Mouse (Mus musculus) megakaryocyte, embryonic 14.5 days (primary cell): Measurements from ENCODE around the gene Tbc1d16. TPM values are rescaled to one million over a fixed set of nuclear protein-coding genes. Genes with fewer than 3 reads are reported as not detected.

ENCODE experiments used
- H3K27me3 ChIP-seq: replicated peaks from 2 replicates; pipeline ENCODE3; 2012; ENCODE audit warnings: inconsistent platforms
- H3K36me3 ChIP-seq: replicated peaks from 2 replicates; pipeline ENCODE3; 2012; ENCODE audit warnings: low read length, inconsistent platforms, mixed read lengths
- H3K4me1 ChIP-seq: 2 replicates; pipeline ENCODE4 v1.6.1; 2012; ENCODE audit warnings: inconsistent platforms
- H3K4me3 ChIP-seq: replicated peaks from 2 replicates; pipeline ENCODE3; 2012; ENCODE audit warnings: moderate library complexity, mild to moderate bottlenecking, inconsistent platforms
- H3K9me3 ChIP-seq: 2 replicates; pipeline ENCODE4 v1.6.1; 2012; ENCODE audit warnings: inconsistent platforms
- FLI1 ChIP-seq: IDR thresholded peaks from 2 replicates; pipeline ENCODE4 v1.6.1; 2012; ENCODE audit warnings: low read length, inconsistent platforms, mixed read lengths
- GATA1 ChIP-seq: IDR thresholded peaks from 3 replicates; pipeline ENCODE4 v1.6.1; 2012; ENCODE audit warnings: mixed read lengths, low read length, inconsistent platforms, borderline replicate concordance
- polyA plus RNA-seq: library from polyadenylated mRNA; stranded (reverse); fragments of >175 nt; gene quantifications from 2 replicates; pipeline ENCODE4 v1.2.3, GENCODE M21; 2012; ENCODE audit warnings: low replicate concordance; ENCODE audit not compliant: insufficient read depth

The Tbc1d16 gene
- polyA plus RNA-seq, 1 experiment: 0.85 TPM

- TF ChIP-seq FLI1: no peak
- TF ChIP-seq GATA1: no peak
- Histone ChIP-seq H3K36me3 (peaks cover 8% of the 10 kb centered on the region), H3K9me3 (peaks cover 9% of the 10 kb centered on the region), H3K4me3 (no peak overlapping the region), H3K27me3 (peaks cover 50% of the 10 kb centered on the region), H3K4me1 (no peaks in the 10 kb centered on the region)
Measured at GRCm38 (mm10) chr11:119209371-119210025, 18.8 kb downstream of the Tbc1d16 start.

GRCm38 (mm10) chr11:119208870-119209370 lies 19.4 kb downstream of the Tbc1d16 start:
- H3K27me3 ChIP-seq: peaks cover 46% of the 10 kb centered on the region
- peaks cover 8% of the 10 kb centered on the region for H3K36me3 ChIP-seq
- H3K4me1 ChIP-seq: no peaks in the 10 kb centered on the region
- H3K9me3 ChIP-seq: peaks cover 9% of the 10 kb centered on the region
- TF ChIP-seq GATA1: no peak
- no peak for TF ChIP-seq FLI1
- H3K4me3 ChIP-seq: no peak overlapping the region

- Histone ChIP-seq H3K27me3 (peaks cover 42% of the 10 kb centered on the region), H3K36me3 (peaks cover 8% of the 10 kb centered on the region), H3K4me1 (no peaks in the 10 kb centered on the region), H3K4me3 (no peak overlapping the region), H3K9me3 (peaks cover 9% of the 10 kb centered on the region)
- no peak for TF ChIP-seq GATA1
- TF ChIP-seq FLI1: no peak
Measured at GRCm38 (mm10) chr11:119207986-119208385, 20.3 kb downstream of the Tbc1d16 start.

GRCm38 (mm10) chr11:119206562-119206961 lies 21.7 kb downstream of the Tbc1d16 start:
- peaks cover 48% of the 10 kb centered on the region for H3K27me3 ChIP-seq
- TF ChIP-seq GATA1 (no peak), FLI1 (no peak)
- H3K4me1 ChIP-seq: no peaks in the 10 kb centered on the region
- peaks cover 8% of the 10 kb centered on the region for H3K36me3 ChIP-seq
- no peak overlapping the region for H3K4me3 ChIP-seq
- H3K9me3 ChIP-seq: peaks cover 9% of the 10 kb centered on the region

- no peaks in the 10 kb centered on the region for H3K4me1 ChIP-seq
- H3K9me3 ChIP-seq: peaks cover 9% of the 10 kb centered on the region
- H3K27me3 ChIP-seq: peaks cover 50% of the 10 kb centered on the region
- H3K4me3 ChIP-seq: no peak overlapping the region
- peaks cover 8% of the 10 kb centered on the region for H3K36me3 ChIP-seq
- TF ChIP-seq FLI1 (no peak), GATA1 (no peak)
Measured at GRCm38 (mm10) chr11:119205738-119206137, 22.6 kb downstream of the Tbc1d16 start.

- peaks cover 9% of the 10 kb centered on the region for H3K9me3 ChIP-seq
- H3K4me3 ChIP-seq: no peak overlapping the region
- H3K27me3 ChIP-seq: peaks cover 47% of the 10 kb centered on the region
- no peaks in the 10 kb centered on the region for H3K4me1 ChIP-seq
- H3K36me3 ChIP-seq: peaks cover 5% of the 10 kb centered on the region
- TF ChIP-seq GATA1 (no peak), FLI1 (no peak)
Measured at GRCm38 (mm10) chr11:119203423-119203822, 24.9 kb downstream of the Tbc1d16 start.

- Histone ChIP-seq H3K9me3 (no peaks in the 10 kb centered on the region), H3K4me3 (no peak overlapping the region), H3K36me3 (no peaks in the 10 kb centered on the region), H3K4me1 (no peaks in the 10 kb centered on the region), H3K27me3 (peaks cover 70% of the 10 kb centered on the region)
- TF ChIP-seq GATA1 (no peak), FLI1 (no peak)
Measured at GRCm38 (mm10) chr11:119199233-119199601, 29.1 kb downstream of the Tbc1d16 start.

GRCm38 (mm10) chr11:119198564-119199232 lies 29.6 kb downstream of the Tbc1d16 start:
- no peak overlapping the region for H3K4me3 ChIP-seq
- no peaks in the 10 kb centered on the region for H3K4me1 ChIP-seq
- TF ChIP-seq FLI1 (no peak), GATA1 (no peak)
- no peaks in the 10 kb centered on the region for H3K9me3 ChIP-seq
- peaks cover 74% of the 10 kb centered on the region for H3K27me3 ChIP-seq
- no peaks in the 10 kb centered on the region for H3K36me3 ChIP-seq

GRCm38 (mm10) chr11:119197618-119198563 lies 30.4 kb downstream of the Tbc1d16 start:
- TF ChIP-seq FLI1 (no peak), GATA1 (no peak)
- no peak overlapping the region for H3K4me3 ChIP-seq
- H3K36me3 ChIP-seq: no peaks in the 10 kb centered on the region
- no peaks in the 10 kb centered on the region for H3K4me1 ChIP-seq
- H3K9me3 ChIP-seq: no peaks in the 10 kb centered on the region
- peaks cover 76% of the 10 kb centered on the region for H3K27me3 ChIP-seq
